Mouse (Mus musculus) natural killer cell, adult 2 months (primary cell): ENCODE measurements around the gene Gm14226.
A peak's percentile ranks its signal among the peaks of the same experiment; 100 is the strongest.
"Not testable (repeated sequence)": the region's sequence is repeated elsewhere in the genome, so short reads cannot be mapped to it uniquely, and the experiment has no call there.

Source experiments
- DNase-seq, 2 experiments: peaks; one replicate each; pipeline ENCODE4 v3.0.0; 2022; ENCODE audit warnings: low spot score in 2 of 2

Gene Gm14226

DNA sequence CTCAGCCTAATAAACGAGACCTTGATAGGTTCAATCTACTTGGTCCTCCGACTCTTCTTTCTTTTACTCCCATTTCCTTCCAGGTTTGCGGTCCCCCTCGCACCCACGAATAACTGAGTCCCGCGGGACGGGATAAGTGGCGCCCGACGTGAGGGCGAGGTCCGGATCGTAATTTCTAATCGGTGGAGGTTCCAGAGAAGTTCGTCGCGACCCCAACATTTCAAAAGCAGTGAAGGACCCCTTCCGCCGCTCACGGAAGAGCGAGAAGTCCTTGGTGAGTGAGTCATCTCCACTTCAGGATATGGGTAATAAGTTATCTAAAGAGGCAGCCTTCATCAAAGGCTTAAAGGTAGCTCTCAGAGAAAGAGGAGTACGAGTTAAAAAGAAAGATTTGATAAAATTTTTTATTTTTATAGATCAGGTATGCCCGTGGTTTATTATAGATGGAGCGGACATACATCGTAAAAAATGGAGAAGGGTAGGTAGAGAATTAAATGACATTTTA is at the start of gene Gm14226:
Gene Gm14226, plus strand, starts transcription at position 16 of the 505 bp plus-strand sequence.
- not testable (repeated sequence) for DNase-seq

DNA sequence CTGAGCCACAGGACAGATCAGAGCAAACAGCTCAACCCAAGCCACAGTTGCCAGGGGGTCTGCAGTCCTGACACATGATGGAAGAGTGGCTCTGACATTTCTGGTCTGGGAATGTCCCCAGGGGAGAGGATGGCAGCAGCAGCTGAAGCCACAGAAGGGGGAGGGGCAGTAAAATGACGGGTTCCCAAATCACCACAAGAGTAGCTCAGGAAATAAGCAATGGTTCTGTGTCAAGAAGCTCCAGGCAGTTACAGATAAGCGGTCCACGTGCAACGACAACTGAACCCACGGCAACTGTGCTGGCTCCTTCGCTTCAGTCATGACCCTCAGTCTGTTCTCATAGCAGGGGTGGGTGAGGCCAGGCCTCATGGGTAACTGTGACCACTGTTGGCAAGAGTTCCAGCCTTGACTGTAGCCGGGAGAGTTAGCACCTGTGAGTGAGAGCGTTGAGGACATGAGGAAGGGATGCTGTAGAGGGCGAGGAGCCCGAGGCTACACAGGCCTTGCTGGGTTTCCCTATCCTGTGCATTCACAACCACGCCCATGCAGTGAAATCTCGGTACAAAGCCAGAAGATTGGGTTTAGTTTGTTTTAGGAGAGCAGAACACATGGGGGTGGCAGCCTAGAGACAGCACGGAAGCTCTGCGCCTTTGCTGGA is 48.2 kb upstream of the Gm14226 start:
- not testable (repeated sequence) for DNase-seq

DNA sequence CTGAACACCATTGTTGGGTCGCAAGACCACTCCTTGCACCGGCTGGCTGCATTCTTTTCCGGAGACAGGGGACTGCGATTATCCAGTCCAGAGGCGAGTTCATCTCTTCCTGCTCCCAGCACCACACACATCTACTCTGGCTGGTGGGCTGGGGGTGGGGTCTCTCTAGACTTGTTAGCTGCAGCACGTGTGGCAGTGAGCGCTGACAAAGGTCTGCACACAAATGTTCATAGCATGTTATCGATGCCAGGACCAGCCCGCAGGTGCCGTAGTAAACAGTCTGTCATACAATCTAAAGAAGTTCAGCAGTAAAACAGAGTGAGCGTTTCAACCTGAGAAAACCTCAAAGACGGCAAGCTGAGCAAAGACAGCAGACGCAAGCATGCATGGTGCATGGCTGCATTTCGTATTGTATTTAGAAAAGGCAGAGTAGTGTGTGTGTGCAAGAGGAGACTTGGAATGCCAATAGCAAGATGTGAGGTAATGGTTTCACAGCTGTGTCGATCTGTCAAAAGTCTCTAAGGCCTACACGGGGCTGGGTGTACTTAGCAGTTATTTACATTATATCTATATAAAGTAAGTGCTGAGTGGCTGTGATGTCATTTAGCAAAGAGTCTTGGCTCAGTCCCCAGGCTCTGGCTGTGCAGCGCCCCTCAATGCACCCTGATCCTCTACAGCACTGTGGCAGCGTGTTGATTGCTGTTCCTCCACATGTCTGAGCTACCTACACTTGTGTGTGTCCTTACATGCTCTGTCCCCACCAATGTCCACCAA is 46.0 kb upstream of the Gm14226 start:
- no peak for DNase-seq

DNA sequence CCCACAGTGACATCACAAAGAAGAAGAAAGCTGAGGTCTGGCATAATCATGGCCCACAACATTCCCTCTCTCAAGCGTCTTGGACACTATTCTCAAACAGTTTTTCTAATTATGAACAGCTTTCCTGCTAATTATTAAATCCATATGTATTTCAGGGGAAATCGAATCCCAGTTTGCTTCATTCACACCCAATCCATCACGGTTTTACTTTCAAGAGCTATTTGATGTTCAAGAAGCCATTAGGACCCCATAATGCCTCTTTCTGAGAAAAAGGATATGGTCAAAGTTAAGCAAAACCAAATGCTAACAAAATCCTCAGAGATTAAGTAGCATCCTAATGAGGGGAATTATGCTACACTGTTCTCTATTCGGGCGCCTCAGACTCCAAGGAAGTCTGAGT is 45.1 kb upstream of the Gm14226 start:
- no peak for DNase-seq

DNA sequence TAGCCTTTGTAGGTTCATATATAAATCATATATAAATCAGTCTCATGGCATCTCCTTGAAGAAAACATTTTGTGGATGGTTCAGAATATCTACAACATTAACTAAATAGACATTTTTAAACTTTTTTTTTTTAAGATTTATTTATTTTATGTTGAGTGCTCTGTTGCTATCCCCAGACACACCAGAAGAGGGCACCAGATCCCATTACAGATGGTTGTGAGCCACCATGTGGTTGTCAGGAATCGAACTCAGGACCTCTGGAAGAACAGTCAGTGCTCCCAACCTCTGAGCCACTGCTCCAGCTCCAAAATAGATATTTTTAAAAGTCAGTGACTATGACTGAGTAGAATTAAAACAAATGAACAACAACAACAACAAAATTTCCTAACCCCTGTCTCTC is 31.5 kb upstream of the Gm14226 start:
- DNase-seq, result no peak

DNA sequence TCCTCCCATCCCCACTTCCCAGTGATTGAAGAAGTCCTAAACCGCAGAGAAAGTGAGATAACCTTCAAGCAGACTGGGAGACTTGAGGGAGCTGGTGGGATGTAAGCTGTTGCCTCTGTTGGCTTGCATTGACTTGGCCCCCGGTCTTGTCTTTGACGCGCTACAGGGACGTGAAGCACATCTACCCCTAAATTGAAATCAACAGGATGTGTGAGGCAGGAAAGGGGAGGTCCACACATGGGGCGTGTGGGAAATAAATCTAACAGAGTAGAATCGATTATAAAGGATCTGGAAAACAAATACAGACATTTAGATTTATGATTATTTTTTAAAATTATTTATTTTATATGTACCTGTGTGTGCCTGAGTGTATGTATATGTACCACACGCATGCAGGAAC is 26.7 kb upstream of the Gm14226 start:
- DNase-seq, result no peak

DNA sequence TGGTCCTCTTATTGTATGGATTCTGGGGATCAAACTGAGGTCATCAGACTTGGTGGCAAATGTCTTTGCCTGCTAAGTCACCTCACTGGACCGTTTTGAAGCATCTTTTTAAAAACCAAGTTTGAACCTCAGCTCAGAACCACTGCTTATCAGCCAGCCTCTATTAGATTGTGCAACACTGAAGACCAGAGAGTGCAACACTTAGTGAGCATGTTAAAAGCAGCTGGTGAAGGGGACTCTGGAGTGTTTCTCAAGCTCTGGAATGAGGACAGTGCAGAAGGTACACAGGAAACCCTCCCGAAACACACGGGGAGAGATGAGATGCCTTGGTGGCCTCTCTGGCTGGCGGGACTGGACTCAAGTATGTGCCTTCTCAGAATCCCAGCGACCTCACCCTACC is 26.0 kb upstream of the Gm14226 start:
- no peak for DNase-seq

DNA sequence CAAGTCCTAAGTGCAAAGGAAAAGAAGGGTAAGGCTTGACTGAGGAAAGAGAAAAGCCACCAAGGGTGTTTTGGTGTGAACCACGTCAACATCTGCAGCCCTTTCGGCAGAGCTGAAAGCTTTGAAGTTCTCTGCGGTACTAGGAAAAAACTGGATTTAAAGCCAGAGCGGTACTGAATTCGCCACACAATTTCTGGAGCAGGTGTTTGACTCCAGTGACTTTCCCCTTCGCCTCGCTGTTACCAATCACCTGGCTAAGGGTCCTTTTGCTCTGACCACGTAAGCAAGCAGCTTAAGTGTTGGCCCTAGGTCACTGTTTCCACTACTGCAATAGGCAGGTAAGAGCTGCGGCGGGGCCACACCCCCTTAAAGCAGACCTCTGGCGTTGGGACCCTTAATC is 12.6 kb upstream of the Gm14226 start:
- no peak for DNase-seq

DNA sequence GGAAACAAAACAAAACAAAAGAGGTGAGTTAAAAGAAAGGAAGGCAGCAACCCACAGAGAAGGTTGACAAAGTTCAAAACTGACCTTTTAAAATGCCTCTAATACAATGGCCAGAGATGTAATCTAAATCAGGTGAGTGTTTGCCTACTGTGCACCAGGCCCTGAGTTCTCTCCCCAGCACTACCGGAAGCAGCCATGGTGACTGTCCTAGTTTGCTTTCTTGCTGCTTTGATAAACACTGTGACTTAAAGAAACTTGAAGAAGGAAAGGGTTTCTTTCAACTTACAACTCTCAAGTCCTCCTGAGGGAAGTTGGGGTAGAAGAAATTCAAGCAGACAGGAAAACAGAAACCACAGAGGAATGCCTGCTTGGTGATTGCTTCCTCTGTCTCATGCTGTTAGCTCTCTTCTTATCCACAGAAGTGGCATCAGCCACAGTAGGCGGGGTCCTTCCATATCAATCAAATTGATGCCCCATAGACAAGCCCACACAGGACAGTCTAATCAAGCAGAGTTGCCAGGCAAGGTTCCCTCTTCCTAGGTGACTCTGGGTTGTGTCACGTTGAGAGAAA is 6.9 kb upstream of the Gm14226 start:
- no peak for DNase-seq

DNA sequence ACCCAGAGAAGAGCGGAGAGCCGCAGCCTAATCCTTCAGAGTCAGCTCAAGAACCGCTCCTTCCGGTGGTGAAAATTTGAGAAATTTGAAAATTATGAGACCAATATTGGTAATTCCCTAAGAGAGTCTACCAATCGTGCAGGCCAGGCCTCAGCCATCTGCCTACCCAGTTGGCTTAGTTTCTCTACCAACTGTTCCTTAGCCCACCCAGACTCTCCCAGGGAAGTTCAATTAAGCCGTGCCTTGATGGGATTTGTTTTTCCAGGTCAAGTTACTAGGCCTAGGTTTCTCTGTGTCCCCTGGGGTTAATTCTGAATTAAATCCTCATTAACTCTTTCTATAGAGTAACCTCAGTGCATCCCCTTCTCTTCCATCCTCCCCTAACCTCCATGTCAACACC is 5.1 kb upstream of the Gm14226 start:
- no peak for DNase-seq

DNA sequence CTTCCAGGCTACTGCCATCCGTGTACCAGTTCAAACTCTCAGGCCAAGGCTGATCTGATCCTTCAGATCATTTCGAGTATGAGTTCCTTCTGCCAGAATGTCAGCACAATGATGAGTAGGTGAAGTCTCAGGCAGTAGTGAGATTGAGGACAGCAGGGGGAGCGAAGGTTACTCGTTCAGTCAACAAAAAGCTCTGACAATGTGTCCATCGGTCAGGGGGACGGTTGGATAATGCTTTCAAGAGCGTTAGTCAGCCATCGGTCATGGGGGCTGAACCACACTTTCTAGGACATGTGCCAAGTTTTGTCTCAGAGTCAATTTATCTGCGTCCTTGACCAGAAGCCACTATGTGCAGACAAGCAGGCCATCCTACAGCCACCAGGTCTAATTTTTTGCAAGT is 1.3 kb upstream of the Gm14226 start:
- DNase-seq, result not testable (repeated sequence)

DNA sequence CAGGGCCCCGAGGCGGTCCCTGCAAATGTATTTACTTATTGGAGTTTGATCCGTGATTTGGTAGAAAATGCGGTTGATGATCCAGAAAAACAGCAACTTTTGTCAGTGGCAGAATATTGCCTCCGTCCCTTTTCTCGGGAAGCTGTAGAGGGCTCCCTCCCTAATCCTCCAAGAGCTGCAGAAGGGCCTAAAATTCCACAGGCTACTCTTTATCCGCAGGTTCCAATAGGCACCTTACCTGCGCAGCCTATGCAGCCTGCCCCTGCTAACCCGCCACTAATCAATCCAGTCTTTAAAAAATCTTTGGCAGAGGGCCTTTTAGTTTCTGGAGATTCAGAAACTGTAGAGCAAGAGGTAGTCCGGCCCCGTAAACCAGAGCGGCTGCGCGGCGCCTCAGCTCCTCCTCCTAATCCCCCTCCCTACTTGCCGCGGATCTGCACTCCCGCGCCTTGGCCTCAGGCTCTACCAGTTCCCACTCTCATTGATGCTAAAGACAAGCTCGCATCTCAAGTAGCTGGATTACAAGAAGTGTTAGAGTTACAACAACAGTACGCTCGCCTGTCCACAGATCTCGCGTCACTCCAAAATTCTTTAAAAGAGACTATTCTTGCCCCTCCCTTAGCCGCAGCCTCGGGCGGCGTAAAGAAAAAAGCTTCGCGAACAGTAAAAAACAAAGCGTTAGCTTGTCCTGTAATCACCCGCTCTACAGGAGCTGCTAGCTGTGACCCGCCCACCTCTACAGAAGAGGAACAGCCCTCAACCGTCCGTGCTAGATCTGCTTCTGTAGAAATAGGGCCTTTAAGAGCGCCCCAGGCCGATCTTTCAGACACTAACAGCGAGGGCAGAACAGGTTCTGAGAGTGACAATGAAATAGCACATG is 936 bp downstream of the Gm14226 start:
- peak; percentile 56 to 61 for DNase-seq

DNA sequence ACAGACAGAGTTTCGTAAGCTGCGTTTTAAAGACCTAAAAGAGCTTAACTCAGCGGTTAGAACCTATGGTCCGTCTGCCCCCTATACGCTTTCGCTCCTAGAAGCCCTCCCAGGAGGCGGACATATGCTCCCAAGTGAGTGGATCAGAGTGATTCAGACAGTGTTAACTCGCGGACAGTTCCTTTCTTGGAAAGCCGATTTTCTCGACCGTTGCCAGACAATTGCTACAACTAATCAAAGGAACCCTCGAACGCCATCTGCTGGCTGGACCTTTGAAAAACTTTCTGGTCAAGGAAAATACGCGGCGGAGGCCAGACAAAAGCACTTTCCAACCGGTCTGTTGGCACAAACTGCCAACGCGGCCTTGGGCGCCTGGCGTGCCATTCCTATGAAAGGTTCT is 1.6 kb downstream of the Gm14226 start:
- peak; percentile 70 to 76 for DNase-seq

DNA sequence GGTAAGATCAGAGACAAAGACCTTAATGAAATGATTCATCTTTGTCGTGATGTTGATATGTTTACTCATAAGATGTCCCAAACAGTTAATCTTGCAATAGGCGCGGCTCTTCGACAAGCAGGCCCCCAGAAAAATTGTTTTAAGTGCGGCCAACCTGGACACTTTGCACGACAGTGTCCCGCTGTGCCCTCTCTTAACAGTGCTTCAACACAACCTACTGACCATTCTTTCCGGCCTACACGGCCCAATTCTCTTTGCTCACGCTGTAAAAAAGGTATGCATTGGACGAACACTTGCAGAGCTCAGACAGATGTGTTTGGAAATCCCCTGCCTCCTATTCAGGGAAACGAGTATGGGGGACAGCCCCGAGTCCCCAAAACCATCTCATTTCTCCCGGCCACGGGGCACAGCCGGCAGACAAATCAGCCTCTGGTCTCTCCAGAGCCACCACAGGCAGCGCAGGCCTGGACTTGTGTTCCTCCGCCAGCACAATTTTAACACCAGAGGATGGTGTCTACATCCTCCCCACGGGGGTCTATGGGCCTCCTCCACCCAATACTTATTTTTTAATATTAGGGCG is 2.3 kb downstream of the Gm14226 start:
- DNase-seq, result not testable (repeated sequence)

DNA sequence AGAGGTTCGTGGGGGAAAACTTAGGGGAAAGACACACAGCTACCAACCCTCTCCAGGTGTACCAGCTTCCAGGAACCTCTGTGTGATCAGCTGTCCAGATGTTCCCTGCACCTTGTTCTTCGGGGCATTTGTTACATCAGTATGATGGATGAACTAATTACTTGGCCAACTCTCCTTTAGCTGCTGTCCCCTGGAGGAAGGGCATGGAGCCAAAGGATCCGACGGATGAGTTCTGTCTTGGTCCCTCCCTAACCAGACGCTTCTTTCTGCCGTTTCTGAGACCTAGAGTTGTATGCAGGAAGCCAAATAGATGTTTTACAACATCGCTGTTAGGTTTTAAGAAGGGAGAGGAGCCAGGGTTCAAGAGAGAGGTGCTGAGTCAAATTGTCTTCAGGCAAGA is 12.8 kb downstream of the Gm14226 start:
- DNase-seq, result no peak

DNA sequence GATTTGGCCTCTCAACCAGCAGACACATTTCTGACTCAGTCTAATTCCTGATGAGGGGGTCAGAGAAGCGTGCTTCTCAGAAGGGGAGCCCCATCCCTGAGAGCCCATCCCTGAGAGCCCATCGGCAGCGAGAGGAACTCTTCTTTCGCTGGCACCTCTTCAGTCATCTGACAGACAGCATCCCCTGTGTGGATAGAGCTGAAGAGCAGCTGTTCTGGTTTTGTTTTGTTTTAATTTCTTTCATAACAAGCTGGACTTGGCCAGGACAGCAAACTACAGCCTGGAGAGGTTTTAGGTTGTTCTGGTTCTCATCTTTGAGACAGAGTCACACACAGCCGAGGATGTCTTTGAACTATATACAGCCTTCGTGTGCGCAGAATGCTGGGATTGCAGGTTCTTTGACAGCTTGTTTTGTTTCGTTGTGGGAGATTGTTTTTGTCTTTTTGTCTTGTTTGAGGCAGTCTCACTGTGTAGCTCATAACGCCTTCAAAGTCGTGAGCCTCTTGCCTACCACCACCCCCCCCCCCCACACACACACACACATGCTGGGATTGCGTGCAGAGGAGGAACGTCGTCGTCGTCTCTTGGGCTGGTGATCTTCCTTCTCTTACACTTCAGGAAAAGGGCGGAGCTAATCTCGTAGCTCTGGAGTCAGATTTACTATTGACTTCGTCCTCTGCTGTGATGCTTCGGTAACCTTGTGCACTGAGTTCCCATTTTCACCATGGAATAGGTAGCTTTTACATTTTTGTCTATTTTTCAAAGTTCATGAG is 15.1 kb downstream of the Gm14226 start:
- no peak for DNase-seq

DNA sequence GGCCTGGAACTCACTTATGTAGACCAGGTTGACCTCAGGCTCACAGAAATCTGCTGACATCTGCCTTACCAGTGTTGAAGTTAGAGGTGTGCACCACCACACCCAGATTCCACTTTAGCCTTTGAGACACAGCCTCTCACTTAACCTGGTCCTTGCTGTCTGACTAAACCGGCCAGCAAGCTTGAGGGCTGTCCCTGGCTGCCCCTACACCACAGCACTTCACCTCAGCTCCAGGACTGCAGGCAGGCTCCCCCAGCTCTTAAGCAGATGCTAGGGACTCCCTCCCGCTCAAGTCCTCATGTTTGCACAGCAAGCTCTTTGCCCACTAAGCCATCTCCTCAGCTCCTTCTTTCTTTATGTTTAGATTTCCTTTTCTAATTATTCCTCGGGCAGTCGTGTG is 21.9 kb downstream of the Gm14226 start:
- DNase-seq, result no peak

DNA sequence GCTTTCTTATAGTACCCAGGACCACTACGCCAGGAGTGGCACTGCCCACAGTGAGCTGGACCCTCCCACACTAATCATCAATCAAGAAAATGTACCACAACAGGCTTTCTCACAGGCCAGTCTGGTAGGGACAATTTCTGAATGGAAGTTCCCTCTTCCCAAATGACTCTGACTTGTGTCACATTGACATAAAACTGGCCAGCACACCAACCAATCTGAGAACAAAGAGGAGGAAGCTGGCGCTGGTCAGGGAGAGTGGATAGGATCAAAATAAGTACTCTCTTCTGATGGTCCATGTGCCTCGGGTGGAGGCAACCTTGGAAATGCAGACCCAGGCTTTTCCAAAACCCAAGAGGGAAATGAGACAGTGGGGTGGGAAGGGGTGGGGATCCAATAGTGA is 26.5 kb downstream of the Gm14226 start:
- DNase-seq, result no peak

DNA sequence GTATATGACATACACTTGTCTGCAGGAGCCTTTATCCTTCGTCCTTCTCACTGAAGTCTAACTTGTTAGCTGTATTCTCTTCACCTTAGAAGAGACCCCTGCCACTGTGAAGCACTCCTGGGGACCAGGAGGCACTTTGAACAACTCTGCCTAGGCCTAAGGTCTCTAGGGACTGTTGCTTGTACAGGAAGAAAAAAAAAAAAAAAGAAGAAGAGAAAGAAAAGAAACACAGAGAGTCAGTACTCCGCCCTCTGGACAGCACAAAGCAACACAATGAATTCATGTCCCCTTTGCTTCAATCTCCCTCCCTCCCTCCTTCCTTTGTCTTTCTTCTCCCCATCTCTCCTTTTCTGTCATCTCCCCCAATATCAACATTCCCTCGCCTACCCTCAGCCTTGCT is 27.0 kb downstream of the Gm14226 start:
- DNase-seq, result no peak

DNA sequence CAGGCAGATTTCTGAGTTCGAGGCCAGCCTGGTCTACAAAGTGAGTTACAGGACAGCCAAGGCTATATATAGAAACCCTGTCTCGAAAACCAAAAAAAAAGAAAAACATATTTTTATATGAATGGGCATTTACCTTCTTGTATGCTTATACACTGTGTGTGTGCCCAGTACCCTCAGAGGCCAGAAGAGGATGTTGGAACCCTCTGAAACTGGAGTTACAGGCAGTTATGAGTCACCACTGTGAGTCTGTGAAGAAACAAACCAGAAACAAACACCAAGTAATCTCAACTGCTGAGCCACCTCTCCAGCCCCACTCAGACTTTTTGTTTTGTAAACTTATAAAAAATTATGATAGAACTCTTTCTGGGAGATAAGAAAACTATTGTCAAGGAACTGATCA is 28.7 kb downstream of the Gm14226 start:
- no peak for DNase-seq
